Mouse (Mus musculus) heart, embryonic 11.5 days (tissue): ENCODE data around the gene Mnd1. TPM values are rescaled to one million over a fixed set of nuclear protein-coding genes. Genes with fewer than 3 reads are reported as not detected.

Source experiments
- ATAC-seq: fragments of 200-750 bp; cut with Nextera tagmentation; replicated peaks from 2 replicates; pipeline ENCODE4 v1.8.0; 2017; ENCODE audit warnings: moderate library complexity; ENCODE audit not compliant: insufficient number of reproducible peaks, low FRiP score, low TSS enrichment
- H3K27ac ChIP-seq: fragments of 300-500 bp; sonication (generic); 2 replicates; pipeline ENCODE4 v1.5.1; 2014; ENCODE audit warnings: mild to moderate bottlenecking, low read depth, low read length
- H3K27me3 ChIP-seq: fragments of 300-500 bp; sonication (generic); 2 replicates; pipeline ENCODE4 v1.6.1; 2014; ENCODE audit warnings: mild to moderate bottlenecking, low read length, mixed read lengths; ENCODE audit not compliant: control insufficient read depth, insufficient read depth
- H3K36me3 ChIP-seq: fragments of 300-500 bp; sonication (generic); 2 replicates; pipeline ENCODE4 v1.6.1; 2014; ENCODE audit warnings: mild to moderate bottlenecking, low read length, moderate library complexity, mixed read lengths; ENCODE audit not compliant: control insufficient read depth, insufficient read depth
- H3K4me1 ChIP-seq: fragments of 300-500 bp; sonication (generic); 2 replicates; pipeline ENCODE4 v1.6.1; 2014; ENCODE audit warnings: low read length; ENCODE audit not compliant: control insufficient read depth, insufficient read depth
- H3K4me2 ChIP-seq: fragments of 300-500 bp; sonication (generic); 2 replicates; pipeline ENCODE4 v1.6.1; 2014; ENCODE audit warnings: mild to moderate bottlenecking, moderate library complexity
- H3K4me3 ChIP-seq: fragments of 300-500 bp; sonication (generic); 2 replicates; pipeline ENCODE4 v1.5.1; 2014; ENCODE audit warnings: low read depth, low read length
- H3K9ac ChIP-seq: fragments of 300-500 bp; sonication (generic); 2 replicates; pipeline ENCODE4 v1.6.1; 2014; ENCODE audit warnings: mild to moderate bottlenecking, low read depth, low read length, moderate library complexity
- H3K9me3 ChIP-seq: fragments of 300-500 bp; sonication (generic); replicated peaks from 2 replicates; pipeline ENCODE4 v1.6.1; 2016; ENCODE audit warnings: low read length; ENCODE audit not compliant: control insufficient read depth
- WGBS: fragments of 180-500 bp; shearing (Covaris S2); extraction: QIAGEN DNeasy Blood & Tissue Kit; methylation state at CpG from one replicate; pipeline ENCODE4 v1.1.7; 2014; ENCODE audit not compliant: insufficient replicate concordance; 5-methylcytosine and 5-hydroxymethylcytosine counted together
- polyA plus RNA-seq: library from polyadenylated mRNA; unstranded; fragments of >200 nt; fragmentation: Nextera tagmentation; extraction: Ambion mirVana; gene quantifications from 2 replicates; pipeline ENCODE4 v1.2.1, GENCODE M21; 2014

Gene Mnd1
- polyA plus RNA-seq, 1 experiment from 2014 or later: 12.0 TPM

GRCm38 (mm10) chr3:84127431-84127830, 28.2 kb downstream of the Mnd1 start:
- H3K4me2 ChIP-seq: no peak overlapping the region
- H3K9me3 ChIP-seq: no peaks in the 10 kb centered on the region
- H3K27ac ChIP-seq: no peak overlapping the region
- H3K27me3 ChIP-seq: no peaks in the 10 kb centered on the region
- ATAC-seq: no peak
- H3K4me3 ChIP-seq: no peak overlapping the region
- 80% methylated on average over 2 of the region's 2 CpGs for WGBS
- no peaks in the 10 kb centered on the region for H3K4me1 ChIP-seq
- H3K9ac ChIP-seq: no peak overlapping the region
- no peaks in the 10 kb centered on the region for H3K36me3 ChIP-seq

GRCm38 (mm10) chr3:84126721-84127120, 28.9 kb downstream of the Mnd1 start:
- H3K9ac ChIP-seq: no peak overlapping the region
- no peaks in the 10 kb centered on the region for H3K9me3 ChIP-seq
- H3K36me3 ChIP-seq: no peaks in the 10 kb centered on the region
- H3K27ac ChIP-seq: no peak overlapping the region
- ATAC-seq: no peak
- H3K27me3 ChIP-seq: no peaks in the 10 kb centered on the region
- no peak overlapping the region for H3K4me2 ChIP-seq
- 72% methylated on average over 3 of the region's 3 CpGs for WGBS
- H3K4me1 ChIP-seq: no peaks in the 10 kb centered on the region
- no peak overlapping the region for H3K4me3 ChIP-seq

GRCm38 (mm10) chr3:84125704-84126289, 29.8 kb downstream of the Mnd1 start:
- no peaks in the 10 kb centered on the region for H3K36me3 ChIP-seq
- H3K4me1 ChIP-seq: no peaks in the 10 kb centered on the region
- no peaks in the 10 kb centered on the region for H3K9me3 ChIP-seq
- ATAC-seq: no peak
- 70% methylated on average over 6 of the region's 6 CpGs for whole genome bisulfite sequencing
- no peak overlapping the region for H3K9ac ChIP-seq
- H3K4me2 ChIP-seq: no peak overlapping the region
- H3K27me3 ChIP-seq: no peaks in the 10 kb centered on the region
- H3K4me3 ChIP-seq: no peak overlapping the region
- H3K27ac ChIP-seq: no peak overlapping the region

GRCm38 (mm10) chr3:84123461-84123860, 32.1 kb downstream of the Mnd1 start:
- Histone ChIP-seq H3K9me3 (no peaks in the 10 kb centered on the region), H3K4me1 (no peaks in the 10 kb centered on the region), H3K36me3 (no peaks in the 10 kb centered on the region), H3K27ac (no peak overlapping the region), H3K4me2 (no peak overlapping the region), H3K27me3 (no peaks in the 10 kb centered on the region), H3K9ac (no peak overlapping the region), H3K4me3 (no peak overlapping the region)
- ATAC-seq: no peak
- 69% methylated on average over 3 of the region's 3 CpGs for WGBS

- WGBS: 79% methylated on average over 7 of the region's 7 CpGs
- no peak for ATAC-seq
- H3K27me3 ChIP-seq: no peaks in the 10 kb centered on the region
These were observed 36.9 kb downstream of the Mnd1 start for GRCm38 (mm10) chr3:84118718-84119117.

GRCm38 (mm10) chr3:84118178-84118577, 37.4 kb downstream of the Mnd1 start:
- no peak overlapping the region for H3K27ac ChIP-seq
- no peak overlapping the region for H3K9ac ChIP-seq
- no peaks in the 10 kb centered on the region for H3K36me3 ChIP-seq
- H3K9me3 ChIP-seq: no peaks in the 10 kb centered on the region
- no peak for ATAC-seq
- H3K4me2 ChIP-seq: no peak overlapping the region
- no peaks in the 10 kb centered on the region for H3K27me3 ChIP-seq
- no peak overlapping the region for H3K4me3 ChIP-seq
- WGBS: 77% methylated on average over 7 of the region's 7 CpGs
- no peaks in the 10 kb centered on the region for H3K4me1 ChIP-seq

More at GRCm38 (mm10) chr3:84118718-84119117, 36.9 kb downstream of the Mnd1 start:
- Histone ChIP-seq H3K4me3 (no peak overlapping the region), H3K36me3 (no peaks in the 10 kb centered on the region), H3K9ac (no peak overlapping the region), H3K4me1 (no peaks in the 10 kb centered on the region), H3K27ac (no peak overlapping the region), H3K4me2 (no peak overlapping the region), H3K9me3 (no peaks in the 10 kb centered on the region)

- no peak for ATAC-seq
- H3K9ac ChIP-seq: no peak overlapping the region
- no peak overlapping the region for H3K27ac ChIP-seq
- no peak overlapping the region for H3K4me2 ChIP-seq
- no peaks in the 10 kb centered on the region for H3K36me3 ChIP-seq
- no peak overlapping the region for H3K4me3 ChIP-seq
- no peaks in the 10 kb centered on the region for H3K4me1 ChIP-seq
- 81% methylated on average over 2 of the region's 2 CpGs for WGBS
- no peaks in the 10 kb centered on the region for H3K9me3 ChIP-seq
- H3K27me3 ChIP-seq: no peaks in the 10 kb centered on the region
These were observed 47.0 kb downstream of the Mnd1 start for GRCm38 (mm10) chr3:84108614-84109013.

GRCm38 (mm10) chr3:84106106-84106505, 49.5 kb downstream of the Mnd1 start:
- no peak overlapping the region for H3K9ac ChIP-seq
- H3K27ac ChIP-seq: no peak overlapping the region
- no peaks in the 10 kb centered on the region for H3K4me1 ChIP-seq
- H3K36me3 ChIP-seq: no peaks in the 10 kb centered on the region
- no peak overlapping the region for H3K4me2 ChIP-seq
- ATAC-seq: no peak
- no peaks in the 10 kb centered on the region for H3K9me3 ChIP-seq
- H3K4me3 ChIP-seq: no peak overlapping the region
- 69% methylated on average over 2 of the region's 2 CpGs for WGBS
- no peaks in the 10 kb centered on the region for H3K27me3 ChIP-seq

GRCm38 (mm10) chr3:84103536-84103935, 52.0 kb downstream of the Mnd1 start:
- no peaks in the 10 kb centered on the region for H3K4me1 ChIP-seq
- no peak overlapping the region for H3K4me2 ChIP-seq
- no peak overlapping the region for H3K4me3 ChIP-seq
- ATAC-seq: no peak
- H3K27ac ChIP-seq: no peak overlapping the region
- WGBS: 80% methylated on average over 2 of the region's 2 CpGs
- H3K9ac ChIP-seq: no peak overlapping the region
- H3K9me3 ChIP-seq: no peaks in the 10 kb centered on the region
- no peaks in the 10 kb centered on the region for H3K36me3 ChIP-seq
- H3K27me3 ChIP-seq: no peaks in the 10 kb centered on the region
